Mouse (Mus musculus) embryo, embryonic 11 days (tissue): Measurements from ENCODE around the gene Irf8.

ENCODE experiments used
- DNase-seq: peaks from one replicate; pipeline ENCODE4 v3.0.0-alpha.2; 2015

The Irf8 gene

DNA sequence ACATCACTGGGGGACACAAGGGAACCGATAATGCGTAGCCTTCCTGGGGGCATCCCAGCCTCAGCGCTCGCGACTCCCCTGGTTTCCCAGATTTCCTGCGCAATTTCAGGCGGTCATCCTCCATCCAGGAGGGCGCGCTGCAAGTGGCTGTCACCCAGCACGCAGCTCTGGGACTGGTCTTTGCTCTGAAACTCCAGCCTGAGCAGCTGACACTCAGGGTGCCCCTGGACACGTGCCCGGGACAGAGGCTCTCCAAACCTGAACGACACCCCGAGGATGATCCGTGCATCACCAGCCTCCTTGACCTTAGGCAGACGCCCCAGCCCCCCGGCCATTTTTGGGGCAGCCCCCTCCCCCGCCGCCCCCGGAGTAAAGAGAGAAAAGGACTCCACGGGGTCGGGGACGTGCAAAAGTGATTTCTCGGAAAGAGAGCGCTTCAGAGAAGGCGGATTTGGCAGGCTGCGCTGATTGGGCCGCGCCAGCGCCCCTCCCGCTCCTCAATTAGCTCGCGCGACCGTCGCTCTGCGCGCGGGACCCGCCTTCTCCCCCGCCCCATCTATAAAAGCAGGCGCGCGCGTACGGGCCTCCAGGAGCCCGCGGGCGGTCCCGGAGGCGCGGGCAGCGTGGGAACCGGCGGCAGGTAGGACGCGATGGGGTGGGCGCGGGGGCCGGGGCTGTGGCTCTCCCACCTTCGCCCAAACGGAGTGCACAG lies at the start of gene Irf8:
Gene Irf8, plus strand, starts transcription at position 589 of the 712 bp plus-strand sequence.
- DNase-seq, result peak; percentile 94

DNA sequence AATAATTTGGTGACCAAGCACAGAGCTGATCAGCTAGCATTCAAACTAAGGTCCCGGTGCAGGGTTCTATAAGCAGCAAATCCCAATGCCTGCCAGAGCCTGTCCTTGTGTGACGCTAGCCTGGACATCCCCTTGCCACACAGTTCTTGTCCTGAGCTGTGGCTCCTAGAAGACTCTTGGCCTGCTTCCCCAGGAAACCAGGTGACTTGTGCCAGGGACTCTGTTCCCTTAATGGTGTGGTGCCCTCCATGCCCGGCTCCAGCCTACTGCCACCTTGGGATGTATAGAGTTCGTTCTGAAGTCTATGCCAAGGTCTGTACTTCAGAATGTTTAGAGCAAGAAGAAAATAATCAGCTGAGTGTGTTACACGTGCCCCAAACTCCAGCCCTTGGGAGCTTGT lies 49.6 kb upstream of the Irf8 start:
- DNase-seq, result no peak

- DNase-seq, result no peak
Measured at GRCm38 (mm10) chr8:120687786-120688185, 48.4 kb upstream of the Irf8 start.

- no peak for DNase-seq
Measured at GRCm38 (mm10) chr8:120688511-120688910, 47.6 kb upstream of the Irf8 start.

DNA sequence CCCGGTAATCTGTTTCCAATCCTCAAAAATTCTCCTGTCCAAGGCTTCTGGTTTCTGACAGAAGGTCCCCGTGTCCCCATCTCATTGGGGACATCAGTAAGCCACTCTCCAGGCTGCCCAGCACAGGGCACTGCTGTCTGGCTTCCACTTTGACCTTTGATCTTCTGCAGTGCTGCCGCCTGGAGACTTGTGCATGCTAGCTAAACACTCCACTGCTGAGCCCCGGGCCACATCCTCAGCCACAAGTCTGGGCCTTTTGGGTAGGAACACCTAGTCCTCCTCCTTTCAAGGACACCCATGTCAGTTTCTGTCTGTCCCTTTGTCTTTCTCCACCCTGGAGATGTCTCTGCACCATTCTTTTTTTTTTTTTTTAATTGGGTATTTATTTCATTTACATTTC lies 43.2 kb upstream of the Irf8 start:
- no peak for DNase-seq

- DNase-seq, result peak; percentile 45
Measured at GRCm38 (mm10) chr8:120693861-120694493, 42.2 kb upstream of the Irf8 start.

DNA sequence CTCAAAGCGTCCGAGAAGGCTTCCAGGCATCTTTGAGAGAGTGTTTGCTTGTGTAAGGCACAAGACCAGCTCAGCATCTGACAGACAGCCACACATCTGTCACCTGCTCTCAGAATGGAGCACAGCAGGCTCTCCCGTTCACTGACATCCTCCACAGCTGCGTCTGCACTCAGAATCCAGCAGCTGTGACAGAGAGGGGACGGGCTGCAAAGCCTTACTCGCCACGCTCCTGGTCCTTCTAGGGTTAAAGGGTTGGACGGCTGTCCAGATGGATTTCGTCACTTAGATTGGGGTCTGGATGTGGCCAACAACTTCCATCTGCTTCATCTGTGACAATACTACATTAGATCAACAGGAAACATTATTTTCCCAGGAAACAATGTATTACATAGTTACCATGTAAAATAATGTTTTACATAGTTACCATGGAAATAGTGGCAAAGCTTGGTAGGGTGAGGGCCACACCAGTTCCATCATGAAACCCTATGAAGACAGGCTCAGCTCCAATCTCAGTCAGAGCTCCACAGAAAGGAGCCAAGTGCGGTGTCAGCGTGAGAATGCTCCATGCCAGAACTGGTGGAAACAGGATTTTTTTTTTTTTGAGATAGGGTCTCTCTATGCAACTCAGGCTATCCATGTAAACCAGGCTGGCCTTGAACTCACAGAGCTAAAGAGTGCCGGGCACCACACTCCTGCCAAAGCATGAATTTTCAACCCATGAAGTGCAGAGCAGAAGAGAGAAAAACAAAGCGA lies 39.6 kb upstream of the Irf8 start:
- peak; percentile 33 for DNase-seq

GRCm38 (mm10) chr8:120697154-120697978 lies 38.8 kb upstream of the Irf8 start:
- DNase-seq, result no peak

DNA sequence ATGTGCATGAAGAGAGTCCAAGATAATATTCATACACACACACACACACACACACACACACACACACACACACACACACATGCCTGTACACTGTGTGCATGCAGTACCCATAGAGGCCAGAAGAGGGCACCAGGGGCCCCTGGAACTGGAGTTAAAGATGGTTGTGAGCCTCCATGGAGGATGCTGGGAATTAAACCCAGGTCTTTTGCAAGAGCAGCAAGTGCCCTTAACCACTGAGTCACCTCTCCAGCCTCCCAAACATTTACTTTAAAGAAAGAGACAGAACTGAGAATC lies 38.2 kb upstream of the Irf8 start:
- no peak for DNase-seq

DNA sequence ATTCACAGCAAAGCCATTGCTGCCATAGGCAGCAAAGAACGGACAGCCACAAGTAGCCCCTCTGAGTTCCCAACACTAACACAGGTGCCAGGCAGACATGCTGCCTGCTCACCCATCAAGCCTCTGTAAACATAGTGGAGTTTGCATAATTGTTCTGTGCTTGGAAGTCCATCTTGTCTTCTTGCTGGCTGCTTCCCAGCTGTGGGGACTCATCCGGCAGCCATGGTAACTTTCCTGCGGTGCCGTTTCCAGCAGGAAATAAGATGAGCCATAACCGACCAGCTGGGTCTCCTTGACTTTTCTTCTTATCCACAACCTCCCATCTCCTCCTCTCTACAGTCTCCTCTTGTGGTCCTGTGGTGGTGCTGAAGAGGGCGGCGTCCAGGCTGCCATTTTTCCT lies 37.7 kb upstream of the Irf8 start:
- no peak for DNase-seq

GRCm38 (mm10) chr8:120699079-120699478 lies 37.1 kb upstream of the Irf8 start:
- DNase-seq, result no peak

GRCm38 (mm10) chr8:120699565-120699964 lies 36.6 kb upstream of the Irf8 start:
- no peak for DNase-seq

- DNase-seq, result no peak
Measured at GRCm38 (mm10) chr8:120700053-120700452, 36.1 kb upstream of the Irf8 start.

DNA sequence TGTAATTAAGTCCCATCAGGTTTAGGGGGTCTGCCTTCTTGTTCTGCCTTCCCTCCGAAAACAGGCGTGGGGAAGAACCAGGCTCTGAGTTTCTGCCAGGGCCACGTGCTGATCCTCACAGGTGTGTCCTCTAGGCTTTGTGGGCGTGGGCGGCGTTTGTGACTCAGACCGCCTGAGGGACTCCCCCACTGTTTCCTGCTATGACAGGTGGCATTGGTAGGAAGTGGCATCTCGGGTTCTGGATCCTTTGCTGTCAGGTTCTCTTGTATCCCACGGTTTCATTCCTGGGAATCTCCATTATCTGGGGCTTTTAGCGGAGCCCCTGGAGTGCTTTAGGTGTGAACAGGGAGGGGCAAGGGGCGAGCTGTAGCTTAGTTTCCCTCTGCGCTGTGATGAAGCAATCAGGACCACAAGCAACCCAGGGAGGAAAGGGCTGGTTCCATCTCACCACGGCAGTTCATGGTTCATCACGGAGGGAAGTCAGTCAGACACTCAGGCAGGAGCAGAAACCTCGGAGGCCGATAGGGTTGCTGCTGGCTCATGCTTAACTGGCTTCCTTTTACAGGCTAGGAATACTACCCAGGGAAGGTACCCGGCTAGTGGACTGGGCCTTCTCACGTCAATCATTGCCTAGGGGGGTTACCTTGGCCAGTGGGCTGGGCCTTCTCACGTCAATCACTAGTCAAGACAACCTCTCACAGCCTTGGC lies 34.2 kb upstream of the Irf8 start:
- DNase-seq, result no peak

DNA sequence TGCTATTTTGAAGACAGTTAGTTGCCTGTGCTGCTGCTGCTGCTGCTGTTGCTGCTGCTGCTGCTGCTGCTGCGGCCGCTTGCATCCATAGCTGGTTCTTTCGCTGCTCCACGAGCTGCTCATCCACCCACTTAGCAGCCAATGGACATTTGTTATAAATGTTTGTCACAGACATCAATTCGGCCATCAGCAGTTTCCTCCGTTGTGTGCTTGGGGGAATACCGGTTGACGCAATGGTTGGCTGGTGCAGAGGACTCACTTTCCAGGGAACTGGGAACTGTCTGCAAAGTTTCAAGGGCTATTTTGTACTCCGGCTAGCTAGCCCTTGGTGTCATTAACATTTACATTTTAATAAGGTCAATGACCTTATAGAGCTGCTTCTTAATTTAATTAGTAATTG lies 32.0 kb upstream of the Irf8 start:
- no peak for DNase-seq

DNA sequence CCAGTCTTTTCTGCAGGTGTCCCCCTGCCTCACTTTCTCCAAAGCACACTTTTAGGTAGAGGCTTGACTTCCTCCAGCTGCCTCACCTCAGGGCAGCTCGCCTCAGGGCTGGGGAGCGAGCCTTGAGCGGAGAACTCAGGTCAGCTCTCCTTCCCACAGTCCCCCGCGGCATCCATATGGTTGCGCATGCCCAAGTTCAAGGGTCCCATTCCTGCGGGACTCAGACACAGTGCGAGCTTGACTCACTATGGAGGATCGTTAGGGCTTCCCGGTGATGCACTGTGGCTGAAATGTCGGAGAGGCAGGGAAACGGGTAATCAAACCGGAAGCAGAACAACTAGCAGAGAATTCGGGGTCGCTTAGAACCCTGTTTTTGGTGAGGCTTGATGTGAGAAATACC lies 31.0 kb upstream of the Irf8 start:
- no peak for DNase-seq

GRCm38 (mm10) chr8:120706193-120706592 lies 30.0 kb upstream of the Irf8 start:
- no peak for DNase-seq

DNA sequence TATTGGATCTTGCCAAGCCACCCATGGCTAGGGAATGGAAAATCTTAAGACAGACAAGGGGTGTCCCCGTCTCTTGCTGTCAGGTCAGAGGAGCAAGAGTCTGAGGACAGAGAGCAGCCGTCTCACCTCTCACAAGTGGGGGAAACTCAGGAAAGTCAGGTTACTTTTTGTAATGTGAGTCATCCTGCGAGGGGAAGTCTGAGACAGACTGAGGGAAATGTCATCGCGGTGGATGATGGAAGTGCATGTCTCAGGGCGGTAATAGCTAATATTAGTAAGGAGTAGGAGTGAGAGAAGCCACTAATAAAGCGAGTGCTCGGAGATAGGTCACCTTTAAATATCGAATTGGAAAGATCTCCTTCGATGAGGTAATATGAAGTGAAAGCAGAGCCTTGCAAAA lies 27.0 kb upstream of the Irf8 start:
- DNase-seq, result no peak

- DNase-seq, result no peak
Measured at GRCm38 (mm10) chr8:120715200-120715599, 21.0 kb upstream of the Irf8 start.

DNA sequence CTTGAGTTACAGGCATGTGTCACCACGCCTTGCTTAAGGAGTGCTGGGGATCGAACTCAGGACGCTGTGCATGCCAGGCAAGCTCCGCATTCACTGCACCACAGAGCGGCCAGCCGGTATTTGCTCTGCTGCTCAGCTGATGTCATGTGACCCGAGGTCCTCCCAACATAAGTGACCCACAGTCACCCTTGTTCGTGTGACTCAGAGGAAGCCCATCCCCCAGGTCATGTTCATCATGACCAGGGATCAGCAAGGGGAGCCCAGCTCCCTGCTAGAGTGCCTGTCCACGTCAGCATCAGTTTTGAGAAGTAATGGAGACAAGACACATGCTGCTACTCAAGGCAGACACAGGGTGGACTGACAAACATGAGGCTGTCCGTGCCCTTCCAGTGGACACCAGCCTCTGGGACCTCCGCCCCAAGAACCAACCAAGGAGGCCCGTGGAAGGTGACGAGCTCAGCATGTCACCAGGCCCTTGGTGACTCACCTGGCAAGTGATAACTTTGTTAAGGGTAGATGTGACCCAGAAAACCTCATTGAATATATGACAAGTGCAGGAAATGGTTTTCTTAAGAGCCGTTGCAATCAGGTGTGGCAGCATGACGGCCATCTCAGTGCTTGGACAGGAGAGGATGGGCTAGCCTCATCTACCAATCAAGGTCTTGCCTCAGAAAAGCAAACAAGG lies 20.0 kb upstream of the Irf8 start:
- no peak for DNase-seq

- no peak for DNase-seq
Measured at GRCm38 (mm10) chr8:120719586-120720236, 16.4 kb upstream of the Irf8 start.

GRCm38 (mm10) chr8:120723025-120723424 lies 13.1 kb upstream of the Irf8 start:
- no peak for DNase-seq
